Mouse (Mus musculus) intestine, embryonic 16.5 days (tissue): ENCODE results near the gene Rbm5. TPM values are rescaled to one million over a fixed set of nuclear protein-coding genes. Genes with fewer than 3 reads are reported as not detected.

Source experiments
- ATAC-seq: fragments of 200-750 bp; cut with Nextera tagmentation; 2 replicates; pipeline ENCODE4 v1.8.0; 2017; ENCODE audit warnings: moderate TSS enrichment, moderate library complexity
- H3K27ac ChIP-seq: fragments of 300-500 bp; sonication (generic); 2 replicates; pipeline ENCODE4 v1.5.1; 2014; ENCODE audit warnings: mild to moderate bottlenecking, low read length
- H3K27me3 ChIP-seq: fragments of 300-500 bp; sonication (generic); replicated peaks from 2 replicates; pipeline ENCODE4 v1.6.1; 2014; ENCODE audit warnings: low read length, control low read depth, mixed read lengths; ENCODE audit not compliant: control insufficient read depth, insufficient read depth
- H3K36me3 ChIP-seq: fragments of 300-500 bp; sonication (generic); 2 replicates; pipeline ENCODE4 v1.6.1; 2014; ENCODE audit warnings: low read length, control low read depth; ENCODE audit not compliant: control insufficient read depth, insufficient read depth
- H3K4me1 ChIP-seq: fragments of 300-500 bp; sonication (generic); 2 replicates; pipeline ENCODE4 v1.6.1; 2014; ENCODE audit warnings: low read length, control low read depth, mixed read lengths; ENCODE audit not compliant: control insufficient read depth, insufficient read depth
- H3K4me2 ChIP-seq: fragments of 300-500 bp; sonication (generic); 2 replicates; pipeline ENCODE4 v1.6.1; 2014; ENCODE audit warnings: low read depth, low read length, control low read depth
- H3K4me3 ChIP-seq: fragments of 300-500 bp; sonication (generic); 2 replicates; pipeline ENCODE4 v1.5.1; 2014; ENCODE audit warnings: mild to moderate bottlenecking, low read length
- H3K9ac ChIP-seq: fragments of 300-500 bp; sonication (generic); 2 replicates; pipeline ENCODE4 v1.6.1; 2014; ENCODE audit warnings: low read depth, low read length
- H3K9me3 ChIP-seq: fragments of 300-500 bp; sonication (generic); 2 replicates; pipeline ENCODE4 v1.6.1; 2016; ENCODE audit warnings: low read length, control low read depth; ENCODE audit not compliant: control insufficient read depth
- WGBS: fragments of 180-500 bp; shearing (Covaris S2); extraction: QIAGEN DNeasy Blood & Tissue Kit; methylation state at CpG from one replicate; pipeline ENCODE4 v1.1.7; 2014; 5-methylcytosine and 5-hydroxymethylcytosine counted together
- polyA plus RNA-seq: library from polyadenylated mRNA; unstranded; fragments of >200 nt; fragmentation: Nextera tagmentation; extraction: Ambion mirVana; gene quantifications from 2 replicates; pipeline ENCODE4 v1.2.1, GENCODE M21; 2015

Rbm5 gene
- polyA plus RNA-seq, 1 experiment from 2014 or later: 145 TPM

- Histone ChIP-seq H3K9ac (peak overlapping the region; percentile 3; the same call in 1 of the 2 replicates), H3K4me1 (peaks cover 12% of the 10 kb centered on the region), H3K27ac (no peak overlapping the region), H3K9me3 (no peaks in the 10 kb centered on the region), H3K27me3 (no peaks in the 10 kb centered on the region), H3K36me3 (peaks cover 18% of the 10 kb centered on the region), H3K4me2 (peak overlapping the region; percentile 50), H3K4me3 (peak overlapping the region; percentile 99)
- WGBS: 13% methylated on average over 4 of the region's 4 CpGs
- ATAC-seq: no peak
Observed at GRCm38 (mm10) chr9:107769445-107770000, 1.3 kb downstream of the Rbm5 start.

GRCm38 (mm10) chr9:107768851-107769250 is 1.9 kb downstream of the Rbm5 start:
- Histone ChIP-seq H3K4me1 (peaks cover 12% of the 10 kb centered on the region), H3K27me3 (no peaks in the 10 kb centered on the region), H3K4me2 (peak overlapping the region; percentile 50), H3K9ac (no peak overlapping the region), H3K27ac (no peak overlapping the region), H3K36me3 (peaks cover 19% of the 10 kb centered on the region), H3K4me3 (peak overlapping the region; percentile 99; the same call in 1 of the 2 replicates), H3K9me3 (no peaks in the 10 kb centered on the region)
- ATAC-seq: no peak
- 74% methylated on average over 5 of the region's 5 CpGs for WGBS

GRCm38 (mm10) chr9:107759593-107759992 is 11.2 kb downstream of the Rbm5 start:
- H3K4me1 ChIP-seq: no peaks in the 10 kb centered on the region
- H3K4me2 ChIP-seq: no peak overlapping the region
- WGBS: 93% methylated on average over 6 of the region's 6 CpGs
- H3K4me3 ChIP-seq: no peak overlapping the region
- no peak for ATAC-seq
- no peaks in the 10 kb centered on the region for H3K9me3 ChIP-seq
- H3K9ac ChIP-seq: no peak overlapping the region
- H3K36me3 ChIP-seq: peaks cover 8% of the 10 kb centered on the region
- no peaks in the 10 kb centered on the region for H3K27me3 ChIP-seq
- H3K27ac ChIP-seq: no peak overlapping the region

- Histone ChIP-seq H3K4me1 (no peaks in the 10 kb centered on the region), H3K36me3 (peaks cover 55% of the 10 kb centered on the region), H3K9ac (no peak overlapping the region), H3K27ac (no peak overlapping the region), H3K4me3 (no peak overlapping the region), H3K9me3 (no peaks in the 10 kb centered on the region), H3K4me2 (no peak overlapping the region), H3K27me3 (no peaks in the 10 kb centered on the region)
- ATAC-seq: no peak
- WGBS: 87% methylated on average over 5 of the region's 5 CpGs
Observed at GRCm38 (mm10) chr9:107750378-107750777, 20.4 kb downstream of the Rbm5 start.

- Histone ChIP-seq H3K27ac (no peak overlapping the region), H3K9me3 (no peaks in the 10 kb centered on the region), H3K4me2 (no peak overlapping the region), H3K4me1 (no peaks in the 10 kb centered on the region), H3K4me3 (no peak overlapping the region), H3K27me3 (no peaks in the 10 kb centered on the region), H3K36me3 (peaks cover 70% of the 10 kb centered on the region), H3K9ac (no peak overlapping the region)
- 96% methylated on average over 3 of the region's 3 CpGs for WGBS
- ATAC-seq: no peak
Observed at GRCm38 (mm10) chr9:107748063-107748462, 22.7 kb downstream of the Rbm5 start.

GRCm38 (mm10) chr9:107747310-107747709 is 23.5 kb downstream of the Rbm5 start:
- 80% methylated on average over 1 of the region's 1 CpGs for WGBS
- no peaks in the 10 kb centered on the region for H3K27me3 ChIP-seq
- H3K27ac ChIP-seq: no peak overlapping the region
- no peak overlapping the region for H3K9ac ChIP-seq
- H3K4me2 ChIP-seq: no peak overlapping the region
- no peak for ATAC-seq
- H3K36me3 ChIP-seq: peaks cover 71% of the 10 kb centered on the region
- no peaks in the 10 kb centered on the region for H3K9me3 ChIP-seq
- no peak overlapping the region for H3K4me3 ChIP-seq
- H3K4me1 ChIP-seq: no peaks in the 10 kb centered on the region

GRCm38 (mm10) chr9:107746679-107747078 is 24.1 kb downstream of the Rbm5 start:
- Histone ChIP-seq H3K4me1 (no peaks in the 10 kb centered on the region), H3K9me3 (no peaks in the 10 kb centered on the region), H3K36me3 (peaks cover 72% of the 10 kb centered on the region), H3K27ac (no peak overlapping the region), H3K4me2 (no peak overlapping the region), H3K27me3 (no peaks in the 10 kb centered on the region), H3K4me3 (no peak overlapping the region), H3K9ac (no peak overlapping the region)
- ATAC-seq: no peak
- WGBS: 92% methylated on average over 3 of the region's 3 CpGs

- Histone ChIP-seq H3K4me2 (no peak overlapping the region), H3K36me3 (peaks cover 75% of the 10 kb centered on the region), H3K4me3 (no peak overlapping the region), H3K9ac (no peak overlapping the region), H3K4me1 (no peaks in the 10 kb centered on the region), H3K27ac (no peak overlapping the region), H3K27me3 (no peaks in the 10 kb centered on the region), H3K9me3 (no peaks in the 10 kb centered on the region)
- ATAC-seq: no peak
- 89% methylated on average over 6 of the region's 6 CpGs for WGBS
Observed at GRCm38 (mm10) chr9:107744061-107744460, 26.7 kb downstream of the Rbm5 start.

GRCm38 (mm10) chr9:107738841-107739202 is 32.0 kb downstream of the Rbm5 start:
- peak; percentile 41 for ATAC-seq
- no peak overlapping the region for H3K4me2 ChIP-seq
- peaks cover 9% of the 10 kb centered on the region for H3K27me3 ChIP-seq
- H3K27ac ChIP-seq: no peak overlapping the region
- WGBS: 44% methylated on average over 4 of the region's 4 CpGs
- no peaks in the 10 kb centered on the region for H3K9me3 ChIP-seq
- H3K36me3 ChIP-seq: peaks cover 40% of the 10 kb centered on the region
- H3K4me1 ChIP-seq: peaks cover 23% of the 10 kb centered on the region
- no peak overlapping the region for H3K9ac ChIP-seq
- H3K4me3 ChIP-seq: no peak overlapping the region
